Mouse (Mus musculus) T-helper 17 cell (primary cell): ENCODE results near the gene Dis3l2.

Source experiments
- in situ Hi-C, 2 experiments: fragments of 300-600 bp; cut with MboI, MseI; formaldehyde crosslinking; loops; 1 replicate in 1 of 2; 2 replicates in 1 of 2; pipeline ENCODE4 v1.15.1; 2025; ENCODE audit warnings: high pct_unique_total_duplicates in 2 of 2

Dis3l2 gene

DNA sequence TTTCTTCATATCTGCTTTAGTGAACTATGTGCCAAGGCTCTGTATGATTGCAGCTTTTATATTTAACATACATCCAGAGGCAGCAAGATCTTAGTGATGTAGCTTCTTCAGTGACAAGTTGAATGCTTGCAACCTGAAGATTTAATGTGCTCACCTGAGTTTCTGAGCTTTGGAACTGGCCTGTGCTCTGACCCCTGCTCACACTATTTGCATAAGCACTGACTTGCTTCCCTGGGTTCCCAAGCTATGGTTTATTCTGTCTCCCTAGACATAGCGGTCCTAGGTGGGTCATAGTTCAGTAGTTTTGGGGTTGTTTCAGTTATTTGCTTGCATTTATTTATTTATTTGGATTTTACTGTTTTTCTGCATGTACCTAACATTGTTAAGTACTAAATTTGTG, 14.6 kb downstream of the Dis3l2 start:
- in situ Hi-C loops = no loop called here

GRCm38 (mm10) chr1:86719391-86719790, 15.8 kb downstream of the Dis3l2 start:
- in situ Hi-C loops = no loop called here

DNA sequence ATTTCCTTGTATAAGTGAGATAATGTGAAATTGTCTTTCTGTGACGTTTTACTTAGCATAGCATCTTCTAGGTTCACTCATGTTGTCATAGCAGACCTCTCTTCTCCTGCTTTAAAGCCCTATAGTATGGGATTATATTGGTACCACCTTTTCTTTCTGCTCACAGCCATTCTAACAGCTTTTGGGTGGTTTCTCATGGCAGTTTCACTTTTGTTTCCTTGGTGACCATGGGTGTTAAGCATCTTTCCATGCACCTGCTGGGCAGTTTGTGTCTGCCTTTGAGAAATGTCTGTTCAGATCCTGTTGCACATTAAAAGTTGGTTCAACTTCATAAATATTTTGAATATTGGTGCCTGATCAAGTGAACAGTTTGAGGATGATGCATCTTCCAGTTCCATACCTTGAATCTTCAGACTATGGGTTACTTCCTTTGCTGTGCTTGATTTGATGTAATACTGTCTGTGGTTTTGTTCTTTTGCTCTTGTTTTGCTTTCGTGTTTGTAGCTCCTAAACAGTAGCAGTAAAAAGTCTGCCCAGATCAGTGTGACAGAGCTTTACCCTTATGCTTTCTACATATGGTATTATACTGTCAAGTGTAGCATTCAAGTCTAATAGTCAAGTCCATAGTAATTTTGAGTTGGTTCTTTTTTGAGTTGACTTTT, 29.7 kb downstream of the Dis3l2 start:
- in situ Hi-C loops = no loop called here

DNA sequence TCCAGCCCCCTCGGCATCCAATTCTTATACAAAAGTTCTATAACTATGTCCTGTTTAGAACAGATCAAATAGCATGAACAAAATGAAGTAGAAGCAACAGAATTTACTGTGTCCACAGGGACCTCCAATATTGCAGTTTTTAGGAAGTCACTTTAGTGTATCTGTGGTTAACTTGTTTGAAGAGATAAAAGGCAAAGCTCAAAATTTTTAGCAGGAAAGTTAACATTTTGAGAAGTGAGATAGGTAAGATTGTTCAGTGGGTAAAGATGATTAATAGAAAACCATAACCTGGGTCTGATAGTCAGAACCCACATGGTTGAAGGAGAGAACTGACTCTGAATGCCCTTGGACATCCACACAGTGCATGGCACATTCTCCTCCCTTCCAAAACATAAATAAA, 32.8 kb downstream of the Dis3l2 start:
- in situ Hi-C loops = no loop called here

DNA sequence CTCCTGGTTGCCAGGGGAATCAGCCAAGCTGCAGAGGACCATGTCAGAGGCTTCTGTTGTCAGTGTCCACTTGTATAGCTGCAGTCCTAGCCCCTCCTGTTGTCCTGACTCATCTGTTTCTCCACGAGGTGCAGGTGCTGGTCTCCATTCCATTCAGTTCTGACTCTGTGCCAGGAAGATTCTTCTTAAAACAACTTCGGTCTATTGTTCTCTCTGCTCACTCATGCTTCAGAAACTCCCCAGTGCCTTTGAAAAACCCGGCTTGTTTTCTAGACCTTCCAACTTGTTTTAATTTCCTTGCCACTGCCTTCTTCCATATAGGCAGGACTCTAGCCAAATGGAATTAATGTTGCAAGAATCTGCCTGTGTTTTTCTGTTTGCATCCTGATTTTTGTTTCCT, 39.3 kb downstream of the Dis3l2 start:
- in situ Hi-C loops = no loop called here

DNA sequence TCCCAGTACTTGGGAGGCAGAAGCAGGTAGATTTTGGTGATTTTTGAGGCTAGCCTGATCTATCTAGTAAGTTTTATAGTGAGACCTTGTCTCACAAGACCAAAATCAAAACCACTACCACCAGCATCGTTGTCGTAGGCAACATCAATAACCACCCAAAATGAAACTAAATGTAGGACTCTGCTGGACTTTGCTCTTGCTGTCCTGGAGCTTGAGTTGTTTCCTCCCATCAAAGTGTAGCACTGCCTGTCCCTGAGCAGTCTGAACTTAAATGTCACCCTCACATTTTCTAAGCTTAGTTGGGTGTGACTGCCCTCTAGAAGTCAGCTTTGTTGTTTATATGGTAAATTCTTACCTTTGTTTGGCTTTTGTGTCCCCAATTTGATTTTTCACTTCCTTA, 43.4 kb downstream of the Dis3l2 start:
- in situ Hi-C loops = no loop called here

DNA sequence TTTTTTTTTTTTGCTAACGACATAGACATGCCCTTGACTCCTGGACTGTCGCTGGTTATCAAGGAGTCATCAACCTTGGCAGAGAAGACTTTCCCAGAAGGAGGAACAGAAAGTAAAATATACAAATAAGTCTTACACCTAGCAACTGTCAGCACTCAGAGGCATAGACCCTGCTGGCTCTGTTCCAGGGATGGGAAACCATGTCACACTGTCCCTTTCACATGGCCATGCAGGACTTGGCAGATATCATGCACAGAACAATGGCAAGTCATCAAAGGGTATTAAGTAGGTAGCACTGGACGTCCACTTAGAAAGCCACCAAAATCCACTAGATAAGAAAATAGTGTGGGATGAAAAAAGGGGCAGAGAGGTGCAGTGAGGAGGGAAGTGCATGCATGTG, 46.5 kb downstream of the Dis3l2 start:
- in situ Hi-C loops = no loop called here

DNA sequence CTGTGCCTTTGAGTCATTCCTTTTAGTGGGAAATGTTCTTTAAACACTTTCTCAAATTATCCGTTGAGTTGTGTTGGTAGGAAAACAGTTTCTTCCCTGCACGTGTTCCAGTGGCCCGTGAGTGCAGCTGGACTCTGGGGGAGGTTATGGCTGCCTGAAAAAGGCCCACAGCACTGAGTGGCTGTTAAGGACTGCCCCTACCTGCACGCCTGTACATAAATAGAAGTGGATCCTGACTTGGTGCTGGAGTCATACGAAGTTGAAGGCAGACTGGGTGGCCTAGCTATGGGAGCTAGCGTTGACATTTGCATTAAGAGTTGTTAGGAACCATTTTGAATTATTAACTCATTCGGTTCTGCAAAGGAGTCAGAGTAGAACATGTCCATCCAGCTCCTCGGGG, 49.8 kb downstream of the Dis3l2 start:
- in situ Hi-C loops = no loop called here

- in situ Hi-C loops = no loop called here
Observed at GRCm38 (mm10) chr1:86754335-86754734, 50.7 kb downstream of the Dis3l2 start.

DNA sequence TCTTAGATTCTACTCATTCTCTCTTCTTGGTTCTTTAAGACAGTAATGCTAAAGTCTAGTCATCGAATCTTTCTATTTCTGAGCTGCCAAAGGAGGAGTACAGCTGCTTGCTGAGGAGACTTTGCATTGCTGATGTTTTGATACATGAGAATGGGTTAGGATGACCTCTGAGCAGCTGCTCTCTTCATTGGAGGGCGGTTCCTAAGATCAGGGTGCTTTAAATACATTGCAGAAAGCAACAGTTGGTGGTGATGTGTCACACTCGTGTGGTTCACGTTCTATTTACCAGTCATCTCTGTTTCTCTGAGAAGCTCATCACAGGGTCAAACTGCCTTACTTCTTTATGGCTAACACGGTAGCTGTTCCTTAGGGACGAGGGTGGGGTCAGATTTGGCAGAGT, 54.5 kb downstream of the Dis3l2 start:
- in situ Hi-C loops = no loop called here

DNA sequence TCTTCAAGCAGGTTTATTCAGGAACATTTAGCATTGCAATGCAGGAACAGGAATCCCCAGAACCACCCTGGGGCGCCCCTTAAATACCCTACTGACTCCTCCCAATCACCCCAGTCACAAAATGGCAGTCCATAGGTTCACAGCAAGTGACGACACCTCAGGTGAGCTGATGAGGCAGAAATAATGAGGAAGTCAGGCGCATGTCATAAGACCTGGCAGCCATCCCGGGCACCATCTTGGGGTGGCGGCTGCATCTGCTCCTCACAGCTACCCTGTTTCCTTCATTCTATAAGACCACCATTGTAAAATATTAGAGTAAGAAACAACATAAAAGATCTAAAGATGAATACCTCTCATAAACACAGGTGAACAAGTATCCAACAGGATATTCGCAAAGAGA, 58.6 kb downstream of the Dis3l2 start:
- in situ Hi-C loops = loop anchor here in 1 of 2 experiments (10.0 kb wide), 1 partner anchor 1843 kb away; no protein-coding TSS in a partner anchor

GRCm38 (mm10) chr1:86801241-86801640, 97.6 kb downstream of the Dis3l2 start:
- in situ Hi-C loops = no loop called here

- in situ Hi-C loops = loop anchor here in 1 of 2 experiments (10.0 kb wide), 1 partner anchor 1583 kb away; no protein-coding TSS in a partner anchor
Observed at GRCm38 (mm10) chr1:86811756-86812155, 108.1 kb downstream of the Dis3l2 start.

- in situ Hi-C loops = no loop called here
Observed at GRCm38 (mm10) chr1:86822266-86822665, 118.7 kb downstream of the Dis3l2 start.

- in situ Hi-C loops = no loop called here
Observed at GRCm38 (mm10) chr1:86834351-86834987, 130.9 kb downstream of the Dis3l2 start.

DNA sequence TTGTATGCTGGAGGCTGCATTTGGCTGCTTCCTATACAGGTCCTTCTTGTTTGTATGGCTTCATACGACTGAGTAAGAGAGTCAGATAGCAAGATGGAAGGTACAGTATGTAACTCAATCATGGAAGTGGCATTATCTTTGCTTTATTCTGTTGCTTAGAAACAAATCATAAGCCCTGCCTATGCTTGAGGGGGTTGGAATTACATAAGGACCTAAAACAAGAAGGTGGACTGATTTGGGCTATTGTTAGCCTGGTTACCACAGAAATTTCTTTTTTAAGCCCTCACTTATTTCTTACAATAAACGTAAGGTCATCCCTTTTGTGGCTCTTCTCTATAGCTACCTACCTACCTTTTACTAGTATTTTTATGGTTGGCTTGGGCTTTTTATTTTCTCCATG, 131.4 kb downstream of the Dis3l2 start:
- in situ Hi-C loops = no loop called here

- in situ Hi-C loops = no loop called here
Observed at GRCm38 (mm10) chr1:86850754-86851153, 147.1 kb downstream of the Dis3l2 start.

GRCm38 (mm10) chr1:86858876-86859275, 155.3 kb downstream of the Dis3l2 start:
- in situ Hi-C loops = no loop called here

- in situ Hi-C loops = no loop called here
Observed at GRCm38 (mm10) chr1:86859371-86859770, 155.8 kb downstream of the Dis3l2 start.

GRCm38 (mm10) chr1:86873745-86874144, 170.1 kb downstream of the Dis3l2 start:
- in situ Hi-C loops = no loop called here

DNA sequence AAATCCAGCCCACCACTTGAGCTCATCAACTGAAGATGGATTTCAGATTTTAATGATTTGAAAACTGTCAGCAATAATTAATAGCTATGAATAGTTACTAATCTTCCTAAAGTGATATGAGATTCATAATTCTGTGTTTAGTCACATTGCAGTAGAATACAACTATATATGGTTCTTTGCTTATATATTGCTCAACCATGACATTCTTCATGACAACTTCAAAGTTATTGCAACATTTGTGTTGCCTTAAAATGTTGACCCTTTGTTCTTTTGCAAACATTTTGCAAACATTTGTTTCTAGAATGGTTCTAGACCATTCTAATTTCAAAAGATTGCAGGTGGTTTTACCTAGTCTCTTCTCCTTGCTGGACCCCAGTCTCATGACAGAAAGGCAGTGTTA, 175.1 kb downstream of the Dis3l2 start:
- in situ Hi-C loops = no loop called here

GRCm38 (mm10) chr1:86879547-86879946, 175.9 kb downstream of the Dis3l2 start:
- in situ Hi-C loops = no loop called here

- in situ Hi-C loops = loop anchor here in 1 of 2 experiments (10.0 kb wide), 1 partner anchor 738 kb away; the partner anchor contains the start of gene Inpp5d
Observed at GRCm38 (mm10) chr1:86887060-86887459, 183.5 kb downstream of the Dis3l2 start.
